16 mouse cellular contexts compared by ENCODE assay signal in the genomic region with DNA sequence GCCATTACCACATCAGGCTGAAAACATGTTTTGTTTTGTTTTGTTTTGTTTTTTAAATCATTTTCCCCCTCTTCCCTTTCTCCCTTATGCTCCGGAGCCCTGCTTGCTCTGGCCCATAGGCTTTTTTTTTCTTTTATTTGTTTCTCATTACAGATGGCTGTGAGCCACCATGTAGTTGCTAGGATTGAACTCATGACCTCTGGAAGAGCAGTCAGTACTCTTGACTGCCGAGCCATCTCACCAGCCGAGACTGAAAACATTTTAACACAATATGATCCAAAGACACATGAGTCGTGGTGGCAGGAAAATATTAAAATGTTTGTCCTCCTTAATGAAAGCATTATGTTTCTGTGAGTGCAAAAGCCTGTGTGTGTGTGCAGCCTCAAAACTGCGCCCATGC.
"Had no signal": no experiment of that assay in that cellular context is flagged by ENCODE, and none has a peak within 500 bp of the region (broad histone marks: within the 10 kb centered on the region; RNA-seq: fewer than 3 reads in every experiment).

No protein-coding gene starts in this region.

- H3K4me3 ChIP-seq: liver, embryonic 13.5 days; neural tube, embryonic 12.5 days; neural tube, embryonic 15.5 days had no signal

- H3K4me1 ChIP-seq: liver, embryonic 13.5 days had no signal

- H3K27ac ChIP-seq: kidney, postnatal 0 days; liver, embryonic 13.5 days; neural tube, embryonic 12.5 days; neural tube, embryonic 15.5 days had no signal

- H3K9ac ChIP-seq: liver, embryonic 13.5 days; neural tube, embryonic 12.5 days; neural tube, embryonic 15.5 days had no signal

- H3K36me3 ChIP-seq: liver, embryonic 13.5 days; neural tube, embryonic 12.5 days; neural tube, embryonic 15.5 days had no signal

- DNase-seq: kidney, adult 2 months; kidney, postnatal 25 days; left cerebral cortex, postnatal 4 days; liver, embryonic 13.5 days; lung, adult 2 months; lung, postnatal 14 days; lung, postnatal 4 days; midbrain, embryonic 14.5 days; right cerebral cortex, adult 18-20 months; right cerebral cortex, postnatal 14 days; right cerebral cortex, postnatal 4 days; thymus, postnatal 25 days had no signal

- H3K4me2 ChIP-seq: liver, embryonic 13.5 days; midbrain, embryonic 11.5 days had no signal

- H3K27me3 ChIP-seq: liver, embryonic 13.5 days; neural tube, embryonic 12.5 days; neural tube, embryonic 15.5 days had no signal

- H3K9me3 ChIP-seq: liver, embryonic 13.5 days; neural tube, embryonic 12.5 days; neural tube, embryonic 15.5 days had no signal
